Mouse (Mus musculus) ovary, adult 18-20 months (tissue): ENCODE data around the gene Rcn3.
"Not testable (repeated sequence)": the region's sequence is repeated elsewhere in the genome, so short reads cannot be mapped to it uniquely, and the experiment has no call there.

Experiments used
- DNase-seq: peaks from one replicate; pipeline ENCODE4 v3.0.0; 2022; ENCODE audit warnings: low spot score, mixed read lengths

The Rcn3 gene

GRCm38 (mm10) chr7:45124224-45125143 is 32.5 kb upstream of the Rcn3 start, which contains the start of gene Rps11:
Gene Rps11 (minus strand): TSS chr7:45124439.
- DNase-seq = peak; percentile 98

GRCm38 (mm10) chr7:45123186-45123570 is 31.2 kb upstream of the Rcn3 start:
- no peak for DNase-seq

DNA sequence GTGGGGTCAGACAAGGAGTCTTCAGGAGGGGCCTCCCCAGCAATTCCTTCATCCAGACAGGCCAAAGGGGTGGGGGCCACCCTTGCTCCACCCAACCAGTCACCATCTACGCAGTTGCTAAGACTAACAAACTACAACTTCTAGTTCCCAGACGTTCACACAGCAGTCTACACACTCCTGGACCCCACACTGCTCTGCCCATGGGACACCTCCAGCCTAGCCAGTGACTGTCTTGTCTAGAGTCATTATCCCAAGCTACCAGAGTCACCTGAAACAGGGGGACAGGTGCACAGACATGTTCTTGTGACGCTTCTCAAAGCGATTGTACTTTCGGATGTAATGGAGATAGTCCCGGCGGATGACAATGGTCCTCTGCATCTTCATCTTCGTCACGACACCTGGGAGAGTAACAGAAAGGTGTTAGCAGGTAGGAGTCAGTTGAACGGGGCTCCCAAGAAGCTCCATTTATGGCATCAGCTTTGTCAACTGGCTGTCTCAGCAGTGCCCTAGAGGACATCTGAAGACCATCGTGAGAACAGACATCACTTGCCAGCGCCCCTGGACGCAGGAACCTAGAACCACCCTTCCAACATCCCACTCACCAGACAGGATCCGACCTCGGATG is 30.7 kb upstream of the Rcn3 start:
- DNase-seq = no peak

DNA sequence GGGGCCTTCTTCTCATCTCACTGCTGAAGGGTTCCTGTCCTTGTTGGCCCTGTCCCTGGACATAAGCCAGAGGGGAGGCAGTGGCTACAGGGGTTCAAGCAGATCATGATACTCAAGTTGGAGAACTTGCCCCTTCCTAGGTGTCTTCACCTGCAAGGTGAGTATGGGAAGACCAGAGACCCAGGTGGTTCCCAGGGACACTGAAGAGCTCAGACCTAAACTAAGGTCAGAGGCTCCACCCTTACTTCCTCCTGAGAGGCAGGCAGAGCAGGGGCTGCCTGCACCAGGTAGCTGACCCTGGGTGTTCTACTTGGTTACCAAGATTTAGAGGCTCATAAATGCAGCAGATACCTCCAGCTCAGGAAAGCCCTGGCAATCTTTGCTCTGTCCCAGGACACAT is 29.9 kb upstream of the Rcn3 start:
- no peak for DNase-seq

- no peak for DNase-seq
Measured at GRCm38 (mm10) chr7:45121404-45121803, 29.4 kb upstream of the Rcn3 start.

GRCm38 (mm10) chr7:45119780-45120709 is 28.0 kb upstream of the Rcn3 start:
- DNase-seq = no peak

GRCm38 (mm10) chr7:45118336-45118735 is 26.3 kb upstream of the Rcn3 start:
- no peak for DNase-seq

DNA sequence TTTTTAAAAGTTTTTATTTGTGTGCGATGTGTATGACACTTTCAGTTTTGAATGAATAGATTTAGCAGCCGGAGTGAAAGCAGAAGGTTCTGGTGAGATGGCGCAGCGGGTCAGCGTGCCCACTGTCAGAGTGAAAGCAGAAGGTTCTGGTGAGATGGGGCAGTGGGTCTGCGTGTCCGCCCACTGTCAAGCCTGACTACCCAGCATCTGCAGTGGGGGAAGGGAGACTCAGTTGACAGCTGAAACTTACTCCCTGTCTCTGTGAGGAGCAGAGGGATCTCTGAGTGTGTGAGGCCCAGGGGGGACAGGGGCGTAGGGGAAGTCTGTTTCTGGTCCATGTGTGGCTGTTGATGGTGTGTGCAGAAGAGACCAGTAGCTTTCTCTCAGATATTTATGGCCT is 25.5 kb upstream of the Rcn3 start:
- DNase-seq = no peak

- DNase-seq = no peak
Measured at GRCm38 (mm10) chr7:45113476-45113875, 21.5 kb upstream of the Rcn3 start.

DNA sequence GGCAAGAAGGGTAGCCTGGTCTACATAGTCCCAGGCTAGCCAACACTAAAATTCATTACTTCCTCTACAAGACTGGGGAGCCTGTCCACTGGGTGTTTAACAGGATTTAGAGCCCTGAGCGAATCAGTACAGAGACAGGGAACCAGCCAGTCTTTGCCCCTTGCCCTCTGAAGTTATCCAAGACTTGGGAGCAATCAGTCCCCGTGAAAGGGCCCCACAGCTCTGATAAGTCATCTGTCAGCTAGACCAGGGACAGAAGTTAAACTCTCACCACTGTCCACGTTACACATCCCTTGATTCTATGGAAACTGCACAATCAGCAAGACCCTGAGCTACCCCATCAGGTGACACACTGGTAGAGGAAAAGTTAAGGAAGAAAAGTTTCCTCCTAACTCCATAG is 20.5 kb upstream of the Rcn3 start:
- no peak for DNase-seq

- no peak for DNase-seq
Measured at GRCm38 (mm10) chr7:45111940-45112339, 19.9 kb upstream of the Rcn3 start.

DNA sequence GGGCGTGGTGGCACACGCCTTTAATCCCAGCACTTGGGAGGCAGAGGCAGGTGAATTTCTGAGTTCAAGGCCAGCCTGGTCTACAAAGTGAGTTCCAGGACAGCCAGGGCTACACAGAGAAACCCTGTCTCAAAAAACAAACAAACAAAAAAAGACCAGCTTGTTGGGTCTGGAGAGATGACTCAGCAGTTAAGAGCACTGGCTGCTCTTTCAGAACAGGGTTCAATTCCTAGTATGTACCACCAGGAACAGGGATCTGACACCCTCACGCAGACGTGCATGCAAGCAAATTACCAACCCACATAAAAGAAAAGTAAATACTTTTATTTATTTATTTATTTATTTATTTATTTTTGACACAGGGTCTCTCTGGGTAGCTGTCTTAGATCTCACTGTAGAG is 18.1 kb upstream of the Rcn3 start:
- not testable (repeated sequence) for DNase-seq

DNA sequence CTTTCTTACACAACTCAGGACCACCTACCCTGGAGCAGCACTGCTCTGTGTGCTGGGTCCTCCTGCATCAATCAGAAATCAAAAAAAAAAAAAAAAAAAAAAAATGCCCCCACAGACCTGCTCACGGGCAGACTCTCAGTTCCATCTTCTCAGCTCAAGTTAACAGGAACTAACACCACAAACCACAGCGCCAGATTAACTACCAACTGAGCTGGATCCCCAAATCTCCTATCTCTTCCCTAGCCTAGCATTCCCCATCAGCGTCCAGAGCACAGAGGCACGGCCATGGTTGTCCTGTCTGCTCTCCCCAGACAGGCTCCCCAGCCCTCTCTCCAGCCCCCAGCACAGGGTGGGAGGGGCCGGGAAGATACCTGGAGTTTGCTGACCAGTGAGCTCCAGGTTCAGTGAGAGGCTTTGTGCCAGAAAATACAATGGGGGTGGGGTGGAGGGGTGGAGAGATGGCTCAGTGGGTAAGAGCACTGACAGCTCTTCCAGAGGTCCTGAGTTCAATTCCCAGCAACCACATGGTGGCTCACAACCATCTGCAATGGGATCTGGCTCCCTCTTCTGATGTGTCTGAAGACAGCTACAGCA is 15.1 kb upstream of the Rcn3 start:
- DNase-seq = no peak

DNA sequence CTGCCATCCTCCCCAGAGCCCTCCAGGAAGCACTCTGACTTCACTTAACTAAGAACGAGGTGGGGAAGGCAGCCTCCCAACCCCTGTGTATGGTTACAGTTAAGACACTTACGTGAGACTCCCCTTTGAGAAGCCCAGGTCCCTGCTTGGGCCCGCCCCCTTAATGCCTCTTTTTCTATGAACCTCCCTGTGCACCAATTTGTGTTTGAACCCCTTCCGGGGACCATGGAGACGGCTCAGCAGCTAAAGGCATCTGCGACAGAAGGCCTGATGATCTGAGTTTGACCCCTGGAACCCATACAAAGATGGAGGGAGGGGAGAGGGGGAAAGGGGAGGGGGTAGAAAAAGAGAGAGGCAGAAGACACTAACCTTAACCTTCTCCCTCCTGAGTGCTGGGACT is 14.4 kb upstream of the Rcn3 start:
- no peak for DNase-seq

- no peak for DNase-seq
Measured at GRCm38 (mm10) chr7:45105491-45105890, 13.5 kb upstream of the Rcn3 start.

- no peak for DNase-seq
Measured at GRCm38 (mm10) chr7:45104941-45105340, 12.9 kb upstream of the Rcn3 start.

- DNase-seq = peak; percentile 94
Measured at GRCm38 (mm10) chr7:45103652-45104180, 11.7 kb upstream of the Rcn3 start, which contains the start of gene Fcgrt. Gene Fcgrt (minus strand): TSS chr7:45103851.

DNA sequence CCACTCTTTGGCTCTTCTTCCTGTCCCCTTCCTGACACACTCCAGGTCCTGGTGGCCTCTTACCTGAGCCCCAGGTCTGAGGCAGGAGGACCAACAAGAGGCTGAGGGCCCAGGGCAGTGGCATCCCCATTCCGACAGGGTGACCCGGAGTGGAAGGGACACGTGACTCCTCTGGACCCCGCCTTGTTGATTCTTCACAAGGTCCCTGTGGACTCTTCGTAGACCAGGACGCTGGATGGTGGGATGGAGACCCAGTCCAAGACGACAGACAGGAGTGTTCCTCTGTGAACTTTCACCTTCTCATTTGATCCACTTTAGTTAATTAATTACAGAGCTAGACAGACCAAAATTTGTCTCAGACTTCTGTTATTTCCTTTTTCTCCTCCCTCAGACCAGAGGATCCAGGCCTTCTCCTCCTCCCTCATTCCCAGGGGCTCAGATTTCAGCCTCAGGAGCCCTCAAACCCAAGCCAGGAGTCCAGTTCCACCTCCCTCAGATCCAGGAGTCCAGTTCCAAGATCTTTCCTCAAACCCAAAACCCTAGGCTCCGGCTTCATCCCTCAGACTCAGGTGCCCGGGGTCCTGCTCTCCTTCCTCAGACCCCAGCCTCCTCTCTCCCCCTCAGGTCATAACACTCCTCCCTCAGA is 11.0 kb upstream of the Rcn3 start:
- no peak for DNase-seq

DNA sequence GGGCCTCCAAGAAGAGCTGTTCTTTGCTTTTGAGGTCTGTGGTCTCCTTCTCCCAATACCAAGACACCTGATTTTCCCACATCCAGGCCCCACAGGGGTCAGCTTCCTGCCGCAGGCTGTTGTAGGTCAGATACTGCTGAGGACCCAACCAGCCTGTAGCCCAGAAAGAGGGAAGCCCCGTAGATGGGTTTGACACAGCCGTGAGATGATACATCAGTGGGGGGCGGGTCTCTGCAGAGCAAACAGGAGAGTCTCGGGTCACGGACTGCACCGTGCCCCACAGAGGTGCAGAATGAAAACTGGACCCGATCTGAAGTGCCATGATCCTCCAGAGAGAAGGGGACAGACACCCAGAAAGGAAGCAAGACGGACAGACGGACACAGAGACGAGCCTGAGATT is 10.4 kb upstream of the Rcn3 start:
- no peak for DNase-seq

DNA sequence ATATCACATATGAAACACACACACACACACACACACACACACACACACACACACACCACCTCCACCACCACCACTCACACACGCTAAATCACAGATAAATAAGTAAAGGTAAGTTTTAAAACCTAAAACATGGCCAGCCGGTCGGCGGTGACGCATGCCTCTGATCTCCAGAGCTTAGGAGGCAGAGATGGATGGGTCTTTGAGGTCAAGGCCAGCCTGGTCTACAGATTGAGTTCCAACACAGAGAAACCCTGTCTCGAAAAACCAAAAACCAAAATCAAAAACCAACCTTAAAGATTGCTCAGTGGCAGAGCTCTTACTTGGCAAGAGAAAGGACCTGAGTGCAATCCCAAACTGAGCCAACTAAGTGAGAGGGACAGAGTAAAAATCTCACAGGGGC is 8.0 kb upstream of the Rcn3 start:
- no peak for DNase-seq
